Mouse (Mus musculus) embryonic facial prominence, embryonic 15.5 days (tissue): ENCODE measurements at regions not wholly inside any gene's neighbourhood (a gene's known extent, or its start where the extent isn't known, plus 50 kb on each side); places are given as distances from the start of the nearest gene placed in this dataset.

Source experiments
- ATAC-seq: fragments of 200-750 bp; cut with Nextera tagmentation; 2 replicates; pipeline ENCODE4 v1.8.0; 2017; ENCODE audit warnings: low read depth, moderate TSS enrichment; ENCODE audit not compliant: insufficient number of reproducible peaks, low FRiP score, low TSS enrichment
- H3K27ac ChIP-seq: fragments of 300-500 bp; sonication (generic); replicated peaks from 2 replicates; pipeline ENCODE4 v1.5.1; 2015; ENCODE audit warnings: mild to moderate bottlenecking, inconsistent platforms
- H3K27me3 ChIP-seq: fragments of 300-500 bp; sonication (generic); 2 replicates; pipeline ENCODE4 v1.6.1; 2015; ENCODE audit warnings: inconsistent platforms
- H3K36me3 ChIP-seq: fragments of 300-500 bp; sonication (generic); 2 replicates; pipeline ENCODE4 v1.6.1; 2015; ENCODE audit warnings: mild to moderate bottlenecking, inconsistent platforms
- H3K4me1 ChIP-seq: fragments of 300-500 bp; sonication (generic); 2 replicates; pipeline ENCODE4 v1.6.1; 2015; ENCODE audit warnings: inconsistent platforms
- H3K4me2 ChIP-seq: fragments of 300-500 bp; sonication (generic); replicated peaks from 2 replicates; pipeline ENCODE4 v1.6.1; 2015; ENCODE audit warnings: mild to moderate bottlenecking, inconsistent platforms
- H3K4me3 ChIP-seq: fragments of 300-500 bp; sonication (generic); replicated peaks from 2 replicates; pipeline ENCODE4 v1.5.1; 2015; ENCODE audit warnings: mild to moderate bottlenecking, inconsistent platforms
- H3K9ac ChIP-seq: fragments of 300-500 bp; sonication (generic); 2 replicates; pipeline ENCODE4 v1.6.1; 2015; ENCODE audit warnings: inconsistent platforms
- H3K9me3 ChIP-seq: fragments of 300-500 bp; sonication (generic); replicated peaks from 2 replicates; pipeline ENCODE4 v1.6.1; 2016; ENCODE audit warnings: inconsistent platforms
- WGBS: fragments of 180-500 bp; shearing (Covaris S2); methylation state at CpG from one replicate; pipeline ENCODE4 v1.1.7; 2015; 5-methylcytosine and 5-hydroxymethylcytosine counted together

- H3K27ac ChIP-seq: no peak overlapping the region
Measured at GRCm38 (mm10) chr10:98864384-98864783, 49.8 kb upstream of the Atp2b1 start.

More at GRCm38 (mm10) chr10:98864384-98864783, 49.8 kb upstream of the Atp2b1 start:
- no peak for ATAC-seq
- Histone ChIP-seq H3K9me3 (no peaks in the 10 kb centered on the region), H3K4me3 (no peak overlapping the region), H3K9ac (no peak overlapping the region), H3K4me1 (no peaks in the 10 kb centered on the region), H3K27me3 (no peaks in the 10 kb centered on the region), H3K4me2 (no peak overlapping the region), H3K36me3 (no peaks in the 10 kb centered on the region)
- 79% methylated on average over 5 of the region's 5 CpGs for WGBS
